Mouse (Mus musculus): ENCODE results near the gene Aph1c.
"Not testable (repeated sequence)": the region's sequence is repeated elsewhere in the genome, so short reads cannot be mapped to it uniquely, and the experiment has no call there.

The Aph1c gene

DNA sequence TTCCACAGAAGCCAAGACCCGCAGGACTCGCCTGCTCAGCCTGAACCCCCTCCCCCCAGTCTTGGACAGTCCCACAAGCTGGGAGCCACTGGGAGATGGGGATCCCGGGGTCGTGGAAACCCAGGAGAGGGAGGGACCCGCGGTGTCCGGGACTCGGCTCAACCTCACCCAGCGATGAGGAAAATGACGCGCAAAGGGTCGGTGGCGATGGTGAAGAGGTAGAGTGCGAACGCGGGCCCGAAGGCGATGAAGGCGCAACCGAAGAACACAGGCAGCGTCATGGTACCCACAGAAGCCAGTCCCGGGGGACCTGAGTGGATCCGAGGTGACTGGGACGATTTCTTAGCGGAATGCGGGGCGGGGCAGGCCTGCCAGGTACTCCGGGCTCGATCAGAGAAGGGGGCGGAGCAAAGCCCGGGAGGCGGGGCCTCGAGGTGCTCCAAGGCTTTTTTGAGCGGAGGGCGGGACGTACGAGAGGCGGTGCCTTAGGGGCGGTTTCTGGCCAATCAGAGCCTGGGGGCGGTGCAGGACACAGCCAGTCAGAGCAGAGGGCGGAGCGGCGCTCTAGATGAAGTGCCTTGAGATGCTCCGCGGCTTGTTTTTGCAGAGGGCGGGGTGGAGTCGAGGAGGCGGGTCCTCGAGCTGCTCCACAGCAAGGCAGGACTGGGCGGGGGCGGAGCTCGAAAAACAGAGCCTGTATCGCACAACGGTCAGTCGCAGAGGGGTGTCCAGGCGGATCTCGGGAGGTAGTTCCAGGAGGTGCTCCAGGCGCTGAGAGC, at the start of gene Aph1c:
Aph1c (minus strand) TSS at position 409 of the 779 bp plus-strand sequence.
- DNase-seq (ENCODE audit: low read depth): peak; percentile 3

DNA sequence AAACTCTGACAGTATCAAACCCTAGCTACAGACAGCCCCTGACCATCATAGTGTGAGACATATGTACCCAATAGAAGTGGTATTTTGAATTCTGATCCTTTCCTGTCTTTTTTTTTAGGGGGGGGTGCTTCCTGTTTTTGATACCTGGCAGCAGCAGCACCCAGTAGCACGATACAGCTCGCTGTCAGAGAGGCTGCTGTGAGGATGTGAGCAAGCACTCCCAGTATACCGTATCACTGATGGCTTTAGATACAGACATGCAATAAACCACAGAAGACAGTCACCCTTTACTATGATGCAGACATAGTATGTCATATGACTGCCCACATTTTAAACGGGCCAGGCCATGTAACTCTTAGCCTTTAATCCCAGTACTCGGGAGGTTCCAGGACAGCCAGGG, 49.0 kb upstream of the Aph1c start:
- no peak for DNase-seq (ENCODE audit: low read depth)

DNA sequence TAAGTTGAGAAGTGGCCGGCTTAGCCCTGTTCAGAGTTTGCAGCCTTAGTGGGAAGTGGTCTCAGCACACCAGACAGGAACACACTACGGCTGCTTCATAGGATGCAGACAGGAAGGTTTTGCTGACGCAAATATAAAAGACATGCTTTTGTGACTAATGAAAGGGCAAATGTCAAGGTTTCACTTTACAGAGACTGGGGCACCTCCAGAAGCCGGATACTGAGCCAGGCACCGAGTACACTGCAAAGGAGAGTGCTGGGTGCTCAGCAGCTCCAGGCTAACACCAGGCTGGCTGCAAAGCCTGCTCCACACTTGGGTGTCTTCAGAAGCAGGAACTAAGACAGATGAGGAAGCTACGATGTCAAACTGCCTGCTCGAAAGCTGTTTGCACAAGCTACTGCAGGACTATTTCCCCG, 47.9 kb upstream of the Aph1c start:
- DNase-seq (ENCODE audit: low read depth): peak; percentile 25

DNA sequence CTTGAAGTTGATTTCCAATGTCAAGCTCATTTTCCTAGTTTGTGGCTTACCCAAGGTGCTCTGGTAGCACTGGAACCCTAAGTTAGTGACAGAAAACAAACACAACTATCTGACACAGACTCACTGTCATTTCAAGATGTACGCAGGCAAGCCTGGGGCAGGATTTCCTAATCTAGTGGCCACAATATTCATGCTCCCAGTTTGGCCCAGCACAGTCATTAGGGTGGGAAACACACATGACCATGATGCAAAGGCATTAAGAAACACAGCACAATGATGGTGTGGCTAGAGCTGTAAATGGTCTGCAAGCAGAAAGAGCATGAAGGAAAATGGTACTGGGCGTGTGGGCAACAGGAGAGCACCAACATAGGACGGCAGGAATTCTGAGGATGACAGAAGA, 47.3 kb upstream of the Aph1c start:
- DNase-seq (ENCODE audit: low read depth): peak; percentile 5

DNA sequence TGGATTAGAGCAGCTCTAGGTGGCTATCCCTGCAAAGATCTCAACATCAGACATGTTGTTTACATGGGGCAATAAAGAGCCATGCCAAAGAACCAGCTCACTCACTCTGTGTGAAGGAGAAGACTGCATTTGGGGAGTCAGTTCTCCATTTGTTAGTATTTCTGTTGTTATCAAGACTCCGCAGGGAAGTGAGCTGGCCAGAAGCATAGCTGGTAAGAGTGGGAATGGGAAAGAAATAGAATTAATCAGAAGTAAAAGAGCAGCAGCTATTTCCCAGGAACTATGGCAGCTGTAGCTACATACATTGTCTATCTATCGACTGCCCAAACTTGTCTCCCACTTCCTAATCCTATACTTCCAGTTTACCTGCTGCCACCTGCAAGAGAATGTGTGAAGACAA, 46.2 kb upstream of the Aph1c start:
- no peak for DNase-seq (ENCODE audit: low read depth)

DNA sequence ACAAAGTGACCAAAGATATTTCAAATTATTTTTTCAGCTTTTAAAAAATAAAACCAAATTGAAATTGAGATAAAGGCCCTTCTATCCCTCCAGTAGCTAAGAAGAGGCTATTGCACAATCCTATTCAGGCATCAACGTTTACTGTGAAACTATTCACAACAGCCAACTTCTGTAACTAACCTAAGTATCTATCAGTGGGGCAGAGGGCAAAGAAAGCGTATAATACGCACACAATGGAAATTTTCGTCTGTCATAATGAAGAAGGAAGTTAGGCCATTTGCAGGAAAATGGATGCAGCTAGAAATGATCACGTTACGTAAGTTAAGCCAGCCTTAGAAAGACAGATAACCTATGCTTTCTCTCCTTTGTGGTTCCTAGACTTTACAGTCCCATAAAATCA, 45.0 kb upstream of the Aph1c start:
- no peak for DNase-seq (ENCODE audit: low read depth)

DNA sequence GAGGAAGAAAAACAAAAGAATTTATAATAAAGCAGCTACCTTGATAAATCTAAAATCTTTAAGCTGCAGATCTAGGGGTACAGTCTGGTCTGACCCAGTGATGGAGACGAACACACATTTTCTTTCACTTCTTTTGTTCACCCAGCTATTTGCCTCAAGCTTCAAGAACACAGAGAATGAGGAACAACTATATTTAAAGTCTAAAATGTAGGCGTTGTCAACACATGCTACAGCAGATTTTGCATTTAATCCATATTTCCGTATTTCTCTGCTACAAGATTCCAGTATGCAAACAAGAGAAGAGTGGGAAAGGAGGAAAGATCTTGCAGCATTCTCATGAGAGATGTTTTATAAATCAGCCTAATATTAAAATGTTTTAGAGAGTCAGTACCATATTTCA, 44.4 kb upstream of the Aph1c start:
- DNase-seq (ENCODE audit: low read depth): no peak

DNA sequence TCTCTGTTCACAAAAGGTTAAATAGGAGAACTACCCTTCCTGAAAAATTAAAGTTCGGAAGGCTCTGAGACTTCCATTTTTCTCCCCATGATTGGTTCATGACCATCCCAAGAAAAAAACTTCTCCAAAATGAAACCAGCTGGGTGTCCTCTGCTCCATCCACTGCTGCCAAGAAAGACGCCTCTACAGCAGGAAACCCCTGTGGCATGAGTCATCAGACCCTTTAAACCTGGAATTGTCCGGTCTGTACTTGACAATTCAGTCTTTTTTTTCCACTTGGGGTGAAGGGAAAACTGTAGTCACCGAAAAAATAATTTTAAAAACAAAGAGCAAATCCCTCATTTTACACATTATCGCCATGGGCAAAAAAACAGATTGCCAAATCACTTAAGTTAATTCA, 42.1 kb upstream of the Aph1c start:
- peak; percentile 48 for DNase-seq (ENCODE audit: low read depth)

DNA sequence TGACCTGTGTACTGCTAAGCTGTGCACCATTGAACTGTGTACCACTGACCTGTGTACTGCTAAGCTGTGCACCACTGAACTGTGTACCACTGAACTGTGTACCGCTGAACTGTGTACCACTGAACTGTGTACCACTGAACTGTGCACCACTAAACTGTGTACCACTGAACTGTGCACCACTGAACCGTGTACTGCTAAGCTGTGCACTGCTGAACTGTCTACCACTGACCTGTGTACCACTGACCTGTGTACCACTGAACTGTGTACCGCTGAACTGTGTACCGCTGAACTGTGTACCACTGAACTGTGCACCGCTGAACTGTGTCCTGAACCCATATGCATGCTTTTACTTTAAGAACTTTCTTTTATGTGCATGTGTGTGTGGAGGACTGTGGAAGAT, 39.8 kb upstream of the Aph1c start:
- DNase-seq (ENCODE audit: low read depth): no peak

DNA sequence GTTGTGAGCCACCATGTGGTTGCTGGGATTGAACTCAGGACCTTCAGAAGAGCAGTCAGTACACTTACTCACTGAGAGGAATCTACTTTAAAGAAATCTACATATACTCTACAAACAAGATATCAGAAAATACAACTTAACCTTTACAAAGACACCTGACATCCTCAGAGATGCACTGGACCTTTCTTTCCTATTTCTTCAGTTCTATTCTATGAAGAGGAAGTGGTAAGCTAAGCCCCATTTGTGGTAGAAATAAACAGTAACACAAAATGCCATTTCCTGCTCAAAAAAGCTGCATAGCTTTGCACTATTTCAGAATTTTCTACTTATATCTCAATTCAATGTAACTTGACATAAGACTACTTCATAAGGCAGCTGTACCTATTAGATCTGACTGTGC, 39.0 kb upstream of the Aph1c start:
- DNase-seq (ENCODE audit: low read depth): no peak

DNA sequence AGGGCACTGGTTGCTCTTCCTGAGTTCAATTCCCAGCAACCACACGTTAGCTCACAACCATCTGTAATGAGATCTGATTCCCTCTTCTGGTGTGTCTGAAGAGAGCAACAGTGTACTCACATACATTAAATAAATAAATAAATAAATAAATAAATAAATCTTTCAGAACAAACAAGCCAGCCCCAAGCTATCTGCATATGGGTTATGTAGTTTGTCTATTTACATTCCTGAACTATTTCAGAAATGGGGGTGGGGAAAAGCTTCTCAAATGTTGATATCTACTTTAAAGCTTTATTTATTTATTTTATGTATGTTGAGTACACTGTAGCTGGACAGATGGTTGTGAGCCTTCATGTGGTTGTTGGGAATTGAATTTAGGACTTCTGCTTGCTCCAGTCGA, 38.5 kb upstream of the Aph1c start:
- not testable (repeated sequence) for DNase-seq (ENCODE audit: low read depth)

DNA sequence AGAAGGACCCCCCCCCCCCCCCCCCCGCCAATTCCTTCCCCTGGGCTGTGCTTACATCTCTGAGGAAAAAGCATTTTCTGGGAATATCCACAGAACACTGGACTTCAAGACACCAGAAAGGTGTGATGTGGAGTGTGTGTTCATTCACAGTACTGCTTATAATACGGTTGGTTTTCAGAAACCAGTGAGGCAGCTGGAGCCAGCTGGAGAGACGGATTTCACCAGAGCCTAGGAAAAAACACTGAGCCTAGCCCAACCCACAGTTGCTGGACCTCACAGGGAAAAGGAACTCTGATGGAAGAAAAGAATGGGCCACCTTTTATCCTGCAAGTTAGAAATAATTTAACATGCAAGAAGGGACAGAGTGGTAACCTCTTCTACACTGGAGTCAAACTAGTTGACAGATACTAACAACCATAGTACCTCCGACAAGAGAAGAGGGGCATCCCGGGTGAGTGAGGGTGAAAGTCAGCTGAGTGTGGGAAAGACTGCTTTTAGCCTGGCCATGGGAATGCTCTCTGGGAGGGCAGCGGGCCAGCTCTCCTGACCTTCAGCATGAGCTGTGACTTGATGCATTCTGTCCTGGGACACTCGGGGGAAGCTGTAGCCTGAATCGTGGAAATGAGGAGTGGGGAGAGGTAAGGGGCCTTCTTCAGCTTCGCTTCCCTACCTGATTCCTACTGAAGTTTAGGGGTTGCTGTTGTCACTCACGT, 37.6 kb upstream of the Aph1c start:
- DNase-seq (ENCODE audit: low read depth): no peak

DNA sequence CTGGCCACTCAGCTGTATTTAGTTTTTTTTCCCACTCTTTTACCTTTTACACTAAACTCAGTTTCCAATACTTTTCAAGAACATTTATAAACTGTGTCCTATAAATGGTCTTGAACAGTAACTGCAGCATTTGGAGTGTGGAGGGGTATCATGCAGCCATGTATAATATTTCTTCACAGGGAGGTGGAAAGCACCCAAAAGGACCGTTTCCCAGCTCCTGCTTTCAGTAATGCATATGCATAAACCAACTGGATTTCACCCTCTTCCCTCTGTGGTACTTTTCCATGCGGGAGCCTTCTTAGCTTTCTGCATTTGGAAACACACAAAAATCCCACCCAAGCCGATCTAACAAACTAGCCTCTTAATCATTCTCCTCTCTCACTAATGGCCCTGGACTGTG, 30.2 kb upstream of the Aph1c start:
- no peak for DNase-seq (ENCODE audit: low read depth)

DNA sequence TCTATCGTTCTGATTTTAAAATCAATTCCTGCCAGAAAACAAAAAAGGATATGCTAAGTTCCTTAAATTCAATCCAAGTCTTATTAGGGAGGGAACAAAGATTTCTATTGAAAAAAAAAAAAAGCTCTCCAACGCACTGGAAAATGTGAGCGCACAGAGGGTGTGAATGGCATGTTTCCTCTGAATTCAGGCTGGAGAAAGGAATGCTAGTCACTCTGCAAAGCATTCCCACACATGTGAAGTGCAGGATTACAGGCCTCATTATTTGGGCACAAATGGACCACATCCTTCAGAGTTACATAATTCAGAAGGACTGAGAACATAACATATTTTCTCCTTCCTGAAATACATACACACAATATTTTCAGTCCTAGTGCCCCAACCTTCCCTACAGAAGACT, 28.9 kb upstream of the Aph1c start:
- DNase-seq (ENCODE audit: low read depth): peak; percentile 4

DNA sequence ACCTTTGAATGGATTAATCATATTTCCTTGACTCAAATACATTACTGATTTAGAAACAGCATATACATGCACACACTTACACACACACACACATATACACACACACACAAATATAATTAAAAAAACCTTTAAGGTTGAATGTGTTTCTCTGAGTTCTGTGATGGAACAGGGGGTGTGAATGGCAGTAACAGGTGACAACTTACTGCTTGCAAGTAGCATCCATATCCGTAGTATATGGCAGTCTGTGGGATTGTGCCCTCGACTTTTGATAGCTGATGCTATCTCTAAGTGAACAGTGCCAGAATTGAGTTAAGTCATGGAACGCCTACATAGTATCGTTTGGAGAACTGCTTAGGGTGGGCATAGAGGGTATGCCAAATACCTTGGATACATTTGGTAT, 27.7 kb upstream of the Aph1c start:
- DNase-seq (ENCODE audit: low read depth): no peak

DNA sequence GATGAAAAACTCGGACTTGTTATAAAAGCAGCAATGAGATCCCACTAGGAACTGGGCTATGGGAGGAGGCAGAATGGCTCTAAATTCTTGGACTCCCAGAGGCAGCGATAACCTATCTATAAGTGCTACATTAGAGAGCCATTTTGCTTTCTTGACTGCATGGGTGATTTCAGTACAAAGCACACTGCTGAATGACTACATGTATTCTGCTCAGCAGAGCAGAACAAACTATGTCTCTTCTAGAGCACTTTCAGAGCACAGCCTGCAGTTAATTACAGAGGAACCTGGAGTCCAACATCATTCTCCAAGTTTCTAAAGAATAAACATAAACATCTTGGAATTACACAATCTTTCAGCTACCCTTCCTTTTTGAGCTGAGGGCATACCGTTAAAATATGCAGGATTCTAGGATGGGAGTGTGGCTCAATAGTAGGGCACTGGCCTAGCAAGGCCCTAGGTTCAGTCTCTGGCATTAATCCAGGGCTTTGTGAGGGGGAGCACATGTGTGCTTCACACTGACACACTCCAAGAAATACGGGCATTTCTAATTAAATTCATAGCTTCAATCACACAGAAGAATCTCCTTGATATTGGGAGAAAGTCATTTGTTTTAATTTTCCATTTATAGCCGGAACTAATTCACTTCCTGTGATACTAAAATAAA, 26.7 kb upstream of the Aph1c start:
- peak; percentile 4 for DNase-seq (ENCODE audit: low read depth)

DNA sequence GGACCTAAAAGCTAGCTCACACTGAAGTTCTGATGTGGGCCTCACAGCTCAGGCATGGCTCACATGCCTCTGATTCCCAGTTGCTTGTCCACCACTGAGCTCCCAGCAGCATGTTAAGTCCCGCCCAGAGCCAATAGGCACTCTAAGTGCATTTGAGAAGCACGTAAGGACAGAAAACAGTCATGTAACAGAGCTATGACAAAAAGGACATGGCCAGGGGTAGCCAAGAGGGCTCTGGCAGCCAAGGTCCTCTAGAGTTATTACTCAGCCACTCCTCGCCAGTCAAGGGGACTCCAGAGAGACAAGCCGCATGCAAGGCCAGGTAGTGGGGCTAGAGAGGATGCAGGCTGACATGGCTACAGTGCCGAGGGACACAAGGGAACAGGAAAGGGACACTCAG, 25.0 kb upstream of the Aph1c start:
- DNase-seq (ENCODE audit: low read depth): no peak

DNA sequence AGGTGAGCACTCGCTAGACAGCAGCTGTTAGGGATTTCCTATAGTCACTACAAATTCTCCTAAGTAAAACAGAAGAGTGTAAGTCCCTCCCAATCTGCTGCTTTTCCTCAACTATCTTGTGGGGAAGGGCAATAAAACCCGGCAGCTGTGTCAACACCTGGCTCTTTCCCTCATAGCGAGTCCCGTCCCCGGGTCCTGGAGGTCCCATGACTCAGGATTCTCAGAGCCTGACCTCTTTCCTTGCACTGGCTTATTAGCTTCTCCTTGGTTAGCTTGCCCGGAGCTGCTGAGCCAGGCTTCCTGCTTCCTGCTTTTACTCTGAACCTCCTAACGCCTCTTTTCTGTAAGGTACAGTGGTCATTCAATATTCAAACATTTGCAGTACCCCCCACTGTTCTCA, 21.3 kb upstream of the Aph1c start:
- DNase-seq (ENCODE audit: low read depth): no peak

DNA sequence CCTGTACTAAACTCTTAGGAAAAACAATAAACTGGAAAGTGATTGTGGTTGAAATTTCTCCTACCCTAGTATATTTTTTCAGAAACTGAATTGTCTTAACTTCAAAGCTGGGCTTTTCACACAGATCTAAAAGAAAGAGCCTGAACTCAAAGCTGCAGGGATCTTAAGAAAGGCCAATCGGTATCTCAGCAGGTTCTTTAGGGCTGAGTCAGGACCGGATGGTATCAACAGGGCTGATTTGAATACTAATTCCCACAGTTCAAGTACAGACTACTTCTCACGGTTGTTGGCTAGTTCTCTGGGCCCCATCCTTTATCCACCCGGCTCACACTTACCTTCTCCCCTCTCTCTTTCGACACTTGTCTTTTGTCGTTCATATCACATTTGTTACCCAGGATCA, 18.1 kb upstream of the Aph1c start:
- no peak for DNase-seq (ENCODE audit: low read depth)

DNA sequence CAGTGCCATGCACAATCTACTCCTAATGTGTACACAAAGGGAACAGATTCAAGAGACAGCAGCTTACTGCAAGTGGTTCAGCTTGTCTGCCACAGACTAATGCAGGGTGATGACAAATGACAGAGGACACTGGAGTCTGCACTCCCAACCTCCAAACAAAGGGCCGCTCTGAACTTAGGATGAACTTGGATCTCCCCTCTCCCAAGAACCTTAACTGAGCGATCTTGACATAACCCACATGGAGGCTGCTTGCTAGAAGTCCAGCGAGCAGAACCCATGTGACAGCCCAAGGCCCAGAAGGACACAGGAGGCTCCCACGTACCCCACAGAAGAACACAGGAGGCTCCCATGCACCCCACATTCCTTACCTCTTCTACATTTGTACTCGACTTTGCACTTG, 16.4 kb upstream of the Aph1c start:
- DNase-seq (ENCODE audit: low read depth): no peak

DNA sequence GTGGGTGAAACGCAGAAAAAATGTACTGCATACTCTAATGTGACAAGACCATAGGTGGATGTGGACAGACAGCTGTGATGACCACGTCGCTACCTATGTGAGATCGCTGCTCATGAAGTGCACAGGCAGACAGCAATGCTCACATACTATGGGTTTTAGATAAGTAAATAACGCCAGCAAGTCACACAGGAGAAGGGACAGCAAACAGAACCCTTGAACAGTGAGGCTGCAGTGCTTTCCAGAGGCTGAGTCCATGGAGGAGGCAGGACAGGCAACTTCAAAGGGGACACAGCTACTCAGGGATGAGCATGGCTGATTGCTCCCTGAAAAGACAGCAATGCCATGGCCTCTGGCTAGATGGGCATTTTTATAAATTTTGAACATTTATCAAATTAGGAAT, 12.3 kb upstream of the Aph1c start:
- DNase-seq (ENCODE audit: low read depth): no peak

DNA sequence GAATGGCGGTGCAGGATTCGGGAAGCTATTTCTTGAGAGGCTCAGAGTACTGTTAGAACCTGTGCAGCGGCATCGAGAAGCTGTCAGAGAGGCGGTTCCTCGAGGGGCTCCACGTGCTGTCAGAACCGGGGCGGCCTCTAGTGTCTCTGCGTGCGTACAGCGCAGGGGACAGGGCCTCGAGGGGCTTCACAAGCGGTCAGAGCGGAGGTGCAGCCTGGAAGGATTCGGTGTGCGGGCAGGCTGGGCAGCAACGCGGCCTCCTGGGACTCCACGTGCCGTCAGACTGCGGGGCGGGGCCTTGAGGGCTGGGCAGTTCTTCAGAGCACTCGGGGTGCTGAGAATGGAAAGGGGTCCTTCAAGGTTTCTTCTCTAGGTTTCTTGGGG, 563 bp upstream of the Aph1c start:
- no peak for DNase-seq (ENCODE audit: low read depth)

DNA sequence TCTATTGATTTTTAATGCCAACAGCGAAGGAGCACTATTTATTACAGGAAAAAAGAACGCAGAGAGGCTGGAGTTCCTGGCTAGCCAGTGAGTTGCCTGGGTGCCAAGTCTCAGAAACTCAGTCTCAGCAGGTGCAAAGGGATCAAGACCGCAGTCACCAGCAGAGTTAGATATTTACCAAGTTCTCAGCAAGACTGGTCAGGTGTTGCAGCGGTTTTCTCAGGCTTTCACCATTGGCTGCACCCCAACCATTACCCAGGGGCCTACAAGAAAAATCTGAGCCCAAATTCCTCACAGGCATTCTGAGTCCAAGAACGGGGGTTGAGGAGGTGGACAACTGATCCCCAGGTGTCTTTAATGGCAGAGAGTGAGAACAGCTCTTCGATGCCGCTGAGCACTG, 675 bp downstream of the Aph1c start:
- no peak for DNase-seq (ENCODE audit: low read depth)

All from NIH3T3 (cell line).